Mouse (Mus musculus): ENCODE measurements around the gene Mapk14.

DNA sequence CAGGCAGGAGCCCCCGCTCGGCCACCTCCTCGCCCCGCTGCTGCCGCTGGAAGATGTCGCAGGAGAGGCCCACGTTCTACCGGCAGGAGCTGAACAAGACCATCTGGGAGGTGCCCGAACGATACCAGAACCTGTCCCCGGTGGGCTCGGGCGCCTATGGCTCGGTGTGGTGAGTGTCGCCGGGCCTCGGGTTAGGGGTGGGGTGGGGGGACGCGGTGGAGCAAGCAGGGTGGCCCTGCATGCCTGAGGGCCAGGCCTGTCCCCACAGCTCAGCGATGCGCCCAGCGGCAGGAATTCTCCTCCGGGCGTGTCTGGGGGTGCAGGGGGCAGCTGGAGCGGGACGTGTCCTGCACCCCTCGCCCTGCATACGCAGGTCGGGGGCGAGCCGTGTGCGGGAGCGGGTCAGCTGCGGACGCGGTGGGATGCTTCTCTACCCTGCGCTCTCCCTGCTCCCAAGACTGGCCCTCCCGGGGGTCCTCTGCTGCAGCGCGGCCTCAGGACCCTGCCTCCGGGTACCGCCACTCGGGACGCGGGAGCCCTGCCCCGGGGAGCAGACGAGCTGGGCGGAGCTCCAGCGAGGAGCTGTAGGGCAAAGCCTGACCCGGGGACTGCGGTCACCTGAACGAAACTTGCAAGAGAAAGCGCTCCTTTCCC is 685 bp downstream of the Mapk14 start:
- TF ChIP-seq CTCF (IDR thresholded peaks at IDR 0.05; ENCODE audit: borderline replicate concordance, extremely low read depth, insufficient read depth, insufficient read length) (no peak), POLR2A (IDR thresholded peaks at IDR 0.05; ENCODE audit: borderline replicate concordance, extremely low read depth, insufficient read depth, insufficient read length, poor library complexity, severe bottlenecking) (no peak)

Measured in brain, embryonic 14.5 days (tissue).